Mouse (Mus musculus) liver, embryonic 14 days (tissue): ENCODE measurements around the gene Krt83. TPM values are rescaled to one million over a fixed set of nuclear protein-coding genes. Genes with fewer than 3 reads are reported as not detected.

Experiments
- polyA plus RNA-seq: library from polyadenylated mRNA; depleted of rRNA; stranded (reverse); fragments of >200 nt; gene quantifications from 2 replicates; pipeline ENCODE4 v1.2.3, GENCODE M21; 2012; rRNA removed

Krt83 gene
- 0.03 TPM in 1 of 2 replicates, not detected in the other for polyA plus RNA-seq

DNA sequence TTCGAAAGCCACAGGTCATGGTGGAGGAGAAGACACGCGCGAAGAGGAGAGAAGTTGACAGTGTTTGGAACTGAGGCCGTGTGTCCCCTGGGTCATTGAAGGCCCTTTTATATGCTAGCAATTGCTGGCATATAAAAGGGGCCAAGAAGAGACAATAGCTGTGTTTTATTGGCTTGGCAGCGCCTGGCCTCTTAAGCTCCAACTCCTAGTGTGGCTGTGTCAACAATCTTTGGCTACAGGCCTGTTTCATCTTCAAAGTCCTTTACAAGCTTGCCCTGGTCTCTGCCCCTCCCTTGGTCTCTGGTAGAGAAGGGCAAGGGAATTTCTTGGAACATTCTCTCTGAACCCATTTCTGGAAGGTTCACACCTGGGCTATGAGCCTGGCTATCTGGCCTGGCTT, at the start of gene Krt83:
Gene Krt83 (minus strand): TSS at position 82 of the 400 bp plus-strand sequence.

DNA sequence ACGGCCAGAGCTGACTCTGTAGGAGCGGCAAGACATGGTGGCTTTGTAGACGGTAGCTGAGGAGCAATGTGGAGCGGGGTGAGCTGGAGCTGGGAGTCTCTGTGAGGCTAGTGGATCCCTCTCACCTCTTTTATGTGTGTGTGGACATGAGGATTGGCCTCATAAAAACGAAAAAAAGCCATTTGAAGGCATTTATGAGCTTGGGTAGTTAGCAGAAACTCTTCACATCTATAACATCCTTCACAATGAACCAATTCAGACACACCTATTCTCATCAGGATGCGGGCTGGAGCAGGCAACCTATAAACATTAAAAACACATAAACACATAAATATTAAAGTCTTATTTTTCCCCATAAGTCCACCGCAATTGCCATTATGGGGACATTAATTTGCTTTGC, 41.4 kb upstream of the Krt83 start, which contains the start of gene Krt84:
Gene Krt84 (minus strand): TSS at position 101 of the 400 bp plus-strand sequence.

DNA sequence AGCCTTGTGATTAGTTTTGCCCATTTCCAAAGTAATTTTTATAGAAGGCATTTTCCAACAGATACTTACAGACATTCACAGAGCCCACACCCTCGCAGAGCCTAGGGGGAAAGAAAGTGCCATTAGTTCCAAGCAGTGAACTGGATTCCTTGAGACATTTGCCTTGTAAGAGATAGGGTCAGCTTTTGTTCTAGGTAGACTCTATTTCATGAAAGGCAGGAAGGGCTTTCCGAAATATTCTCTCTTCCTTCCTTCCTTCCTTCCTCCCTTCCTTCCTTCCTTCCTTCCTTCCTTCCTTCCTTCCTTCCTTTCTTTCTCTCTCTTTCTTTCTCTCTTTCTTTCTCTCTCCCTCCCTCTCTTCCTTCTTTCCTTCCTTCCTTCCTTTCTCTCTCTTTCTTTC, 25.8 kb upstream of the Krt83 start, which contains the start of gene Gm49425:
Gene Gm49425 (minus strand): TSS at position 101 of the 400 bp plus-strand sequence.

DNA sequence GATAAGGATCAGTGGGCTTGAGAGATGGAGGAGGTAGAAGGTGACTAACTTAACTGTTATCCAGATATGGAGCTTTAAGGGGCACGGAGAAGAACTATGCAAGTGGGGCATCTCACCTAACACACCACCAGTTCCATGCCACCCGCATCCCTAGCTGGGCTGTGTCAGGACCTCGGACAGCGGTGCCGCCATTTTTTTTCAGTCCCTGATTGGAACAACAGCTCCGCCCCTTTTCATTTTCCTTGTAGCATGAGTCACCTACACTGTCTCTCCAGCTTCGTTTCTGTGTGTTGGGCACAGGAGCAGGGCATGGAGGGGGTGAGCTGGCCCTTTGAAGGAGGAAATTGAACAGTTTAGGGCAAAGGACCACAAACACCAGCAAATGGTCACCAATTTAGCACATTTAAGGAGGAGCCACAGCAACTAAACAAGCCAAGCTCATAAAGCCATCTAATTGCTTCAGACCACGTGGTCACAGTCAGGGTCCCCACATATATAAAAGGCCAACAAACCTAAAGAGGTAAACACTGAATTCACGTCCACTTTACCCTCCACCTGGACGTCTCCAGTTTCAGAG, 18.3 kb downstream of the Krt83 start, which contains the start of gene Krt86:
Gene Krt86 (plus strand): TSS at position 527 of the 577 bp plus-strand sequence.

DNA sequence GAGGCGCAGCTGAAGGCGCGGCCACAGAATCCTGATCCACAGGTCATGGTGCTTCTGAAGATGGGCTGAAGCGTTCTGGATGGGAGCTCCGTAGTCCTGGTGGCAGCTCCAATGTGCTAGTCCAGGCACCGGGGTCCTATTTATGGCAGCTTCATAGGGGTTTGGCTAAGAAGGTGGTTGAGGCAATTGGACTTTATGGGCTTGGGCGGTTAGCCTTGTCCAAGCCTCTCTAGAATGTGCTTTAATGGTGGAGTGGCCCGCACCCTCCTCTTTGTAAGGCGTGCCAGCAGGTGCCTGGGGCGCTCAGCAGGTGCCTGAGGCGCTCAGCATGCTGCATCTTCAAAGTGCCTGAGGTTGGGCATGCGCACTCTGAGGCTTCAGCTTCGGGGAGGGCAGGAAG, 27.7 kb downstream of the Krt83 start, which contains the start of gene Krt81:
Gene Krt81 (minus strand): TSS at position 101 of the 400 bp plus-strand sequence.

DNA sequence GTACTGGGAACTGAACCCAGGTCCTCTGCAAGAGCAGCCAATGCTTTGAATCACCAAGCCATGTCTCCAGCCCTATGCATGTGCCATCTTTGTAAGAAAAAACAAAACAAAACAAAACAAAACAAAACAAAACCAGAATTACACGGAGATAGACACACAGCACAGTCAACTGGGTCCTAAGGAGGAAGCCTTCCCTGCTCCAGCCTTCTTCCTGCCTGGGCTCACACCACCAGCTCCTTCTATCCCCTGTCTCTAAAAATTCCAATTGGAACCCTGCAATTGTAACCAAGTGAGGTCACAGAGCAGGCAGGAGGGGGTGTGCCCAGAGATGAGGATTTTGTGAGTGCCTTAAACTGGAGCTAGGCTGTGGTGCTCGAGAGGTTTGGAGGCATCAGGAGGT, 43.9 kb downstream of the Krt83 start, which contains the start of gene Krt88:
Gene Krt88 (plus strand): TSS at position 301 of the 400 bp plus-strand sequence.

DNA sequence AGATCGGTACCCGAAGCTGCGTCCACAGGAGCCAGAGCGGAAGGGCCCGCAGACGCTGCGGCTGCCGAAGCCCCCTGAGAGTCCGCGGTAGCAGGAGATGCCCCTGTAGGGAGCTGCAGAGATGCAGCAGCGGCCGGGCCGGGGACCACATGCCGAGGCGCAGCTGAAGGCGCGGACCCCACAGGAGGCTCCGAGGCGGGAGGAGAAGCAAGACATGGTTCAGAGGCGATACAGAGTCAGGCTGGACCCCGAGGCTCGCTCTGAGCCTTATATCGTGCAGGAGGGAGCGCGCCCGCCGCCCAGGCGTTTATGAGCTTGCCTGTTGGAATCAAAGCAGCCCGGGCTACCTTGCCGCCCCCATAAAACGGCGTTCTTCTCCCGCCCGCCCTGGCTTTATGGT, 52.8 kb downstream of the Krt83 start, which contains the start of gene Krt87:
Gene Krt87 (minus strand): TSS at position 250 of the 400 bp plus-strand sequence.

Other genes with a start within 250 kb of the Krt83 start
- 0.34 and 0.45 TPM in 2 replicates for gene Nr4a1, start 237.2 kb downstream of the Krt83 start, polyA plus RNA-seq
- 18.2 and 18.4 TPM in 2 replicates for gene Atg101, start 207.2 kb downstream of the Krt83 start, polyA plus RNA-seq
- 0.10 and 0.14 TPM in 2 replicates for gene 6030408B16Rik, start 198.3 kb downstream of the Krt83 start, polyA plus RNA-seq
- gene Krt80, start 121.3 kb downstream of the Krt83 start, polyA plus RNA-seq: 0.12 and 0.15 TPM in 2 replicates
- 0.97 and 1.1 TPM in 2 replicates for gene Krt7, start 80.5 kb downstream of the Krt83 start, polyA plus RNA-seq
- not detected in 2 replicates for gene Krt87, start 52.7 kb downstream of the Krt83 start, polyA plus RNA-seq
- not detected in 2 replicates for gene Krt88, start 43.8 kb downstream of the Krt83 start, polyA plus RNA-seq
- gene Krt81, start 27.8 kb downstream of the Krt83 start, polyA plus RNA-seq: not detected in 2 replicates
- not detected in 2 replicates for gene Krt86, start 18.0 kb downstream of the Krt83 start, polyA plus RNA-seq
- gene Gm49425, start 25.7 kb upstream of the Krt83 start, polyA plus RNA-seq: not detected in 2 replicates
- gene Krt84, start 41.3 kb upstream of the Krt83 start, polyA plus RNA-seq: not detected in 2 replicates
- not detected in 2 replicates for gene Krt82, start 59.2 kb upstream of the Krt83 start, polyA plus RNA-seq
- gene Krt90, start 71.4 kb upstream of the Krt83 start, polyA plus RNA-seq: not detected in 2 replicates
- gene Krt75, start 82.4 kb upstream of the Krt83 start, polyA plus RNA-seq: not detected in 2 replicates
- gene Gm5414, start 136.7 kb upstream of the Krt83 start, polyA plus RNA-seq: not detected in 2 replicates
- not detected in 2 replicates for gene Gm5478, start 155.9 kb upstream of the Krt83 start, polyA plus RNA-seq
- gene Krt6b, start 188.8 kb upstream of the Krt83 start, polyA plus RNA-seq: not detected in 2 replicates
- 0.01 TPM in 1 of 2 replicates, not detected in the other for gene Krt6a, start 202.8 kb upstream of the Krt83 start, polyA plus RNA-seq
- 0.13 and 2.5 TPM in 2 replicates for gene Krt5, start 221.4 kb upstream of the Krt83 start, polyA plus RNA-seq